Mouse (Mus musculus): ENCODE data around the gene Nqo2.
A peak's percentile ranks its signal among the peaks of the same experiment; 100 is the strongest.
"Not testable (repeated sequence)": the region's sequence is repeated elsewhere in the genome, so short reads cannot be mapped to it uniquely, and the experiment has no call there.

Nqo2 gene

GRCm38 (mm10) chr13:33964206-33965046 lies at the start of gene Nqo2:
Gene Nqo2 (plus strand): TSS chr13:33964687.
- peak; percentile 76 to 81 for DNase-seq

GRCm38 (mm10) chr13:33921041-33921440 lies 43.4 kb upstream of the Nqo2 start:
- no peak for DNase-seq

GRCm38 (mm10) chr13:33921699-33922098 lies 42.8 kb upstream of the Nqo2 start:
- no peak for DNase-seq

- DNase-seq = no peak
These were observed 34.2 kb upstream of the Nqo2 start for GRCm38 (mm10) chr13:33930281-33930680.

GRCm38 (mm10) chr13:33930912-33931311 lies 33.6 kb upstream of the Nqo2 start:
- DNase-seq = no peak

GRCm38 (mm10) chr13:33934743-33935142 lies 29.7 kb upstream of the Nqo2 start:
- DNase-seq = peak in 1 of 2 experiments; percentile 8

GRCm38 (mm10) chr13:33935465-33936181 lies 28.9 kb upstream of the Nqo2 start:
- peak; percentile 69 to 76 for DNase-seq

GRCm38 (mm10) chr13:33937151-33937550 lies 27.3 kb upstream of the Nqo2 start:
- DNase-seq = no peak

- DNase-seq = not testable (repeated sequence)
These were observed 26.9 kb upstream of the Nqo2 start for GRCm38 (mm10) chr13:33937587-33937986.

GRCm38 (mm10) chr13:33941288-33941808 lies 23.1 kb upstream of the Nqo2 start:
- DNase-seq = no peak

- DNase-seq = peak in 1 of 2 experiments; percentile 46
These were observed 22.2 kb upstream of the Nqo2 start for GRCm38 (mm10) chr13:33942212-33942779.

GRCm38 (mm10) chr13:33951308-33952074 lies 13.0 kb upstream of the Nqo2 start:
- DNase-seq = no peak

GRCm38 (mm10) chr13:33952075-33952449 lies 12.4 kb upstream of the Nqo2 start:
- no peak for DNase-seq

- no peak for DNase-seq
These were observed 11.5 kb upstream of the Nqo2 start for GRCm38 (mm10) chr13:33952947-33953346.

GRCm38 (mm10) chr13:33956571-33957421 lies 7.7 kb upstream of the Nqo2 start:
- DNase-seq = peak in 1 of 2 experiments; percentile 19

GRCm38 (mm10) chr13:33959771-33960170 lies 4.7 kb upstream of the Nqo2 start:
- DNase-seq = no peak

GRCm38 (mm10) chr13:33965056-33966024 lies 853 bp downstream of the Nqo2 start:
- peak in 1 of 2 experiments; percentile 12 for DNase-seq

- no peak for DNase-seq
These were observed 1.5 kb downstream of the Nqo2 start for GRCm38 (mm10) chr13:33966025-33966412.

- DNase-seq = no peak
These were observed 2.1 kb downstream of the Nqo2 start for GRCm38 (mm10) chr13:33966574-33966973.

- no peak for DNase-seq
These were observed 25.1 kb downstream of the Nqo2 start for GRCm38 (mm10) chr13:33989625-33990024.
